ENCODE assay signal across 11 mouse cellular contexts in genomic region chr14:43796069-43796904, GRCm38 (mm10). TPM values are rescaled to one million over a fixed set of nuclear protein-coding genes. Genes with fewer than 3 reads are reported as not detected.
A peak's percentile ranks its signal among the peaks of the same experiment; 100 is the strongest.
DNase-seq lines count a peak whose midpoint lies in the region; TF ChIP-seq lines count a peak whose summit lies in the region.
"Had no signal": no experiment of that assay in that cellular context is flagged by ENCODE, and none has a peak within 500 bp of the region (broad histone marks: within the 10 kb centered on the region; RNA-seq: fewer than 3 reads in every experiment).

No protein-coding gene starts in this region.

- TF ChIP-seq CTCF in heart, adult 2 months (IDR thresholded peaks at IDR 0.05) = no peak
- no peak for TF ChIP-seq CTCF in ES-Bruce4 (IDR thresholded peaks at IDR 0.05; ENCODE audit: low read depth, low read length)

- H3K36me3 ChIP-seq in heart, embryonic 10.5 days = no peaks in the 10 kb centered on the region
- H3K36me3 ChIP-seq in heart, adult 2 months (ENCODE audit: control insufficient read depth, insufficient read depth, low read length) = no peaks in the 10 kb centered on the region
- no peaks in the 10 kb centered on the region for H3K36me3 ChIP-seq in ES-Bruce4 (ENCODE audit: control insufficient read depth, insufficient read depth, low read length, poor library complexity, severe bottlenecking)
- H3K36me3 ChIP-seq in hindbrain, embryonic 10.5 days = no peaks in the 10 kb centered on the region
- H3K36me3 ChIP-seq in midbrain, embryonic 10.5 days = no peaks in the 10 kb centered on the region

- peaks cover 6% of the 10 kb centered on the region; the same call in 1 of the 2 replicates for H3K27me3 ChIP-seq in heart, embryonic 10.5 days (ENCODE audit: insufficient read depth, poor library complexity, severe bottlenecking)
- 0 out of 2 replicates have a peak, but pooled peaks cover 1% of the 10 kb centered on the region for H3K27me3 ChIP-seq in heart, adult 2 months (ENCODE audit: control insufficient read depth, insufficient read depth, low read length)
- no peaks in the 10 kb centered on the region for H3K27me3 ChIP-seq in ES-Bruce4 (ENCODE audit: control insufficient read depth, insufficient read depth, low read length, poor library complexity, severe bottlenecking)
- no peaks in the 10 kb centered on the region for H3K27me3 ChIP-seq in hindbrain, embryonic 10.5 days (ENCODE audit: insufficient read depth, poor library complexity, severe bottlenecking)
- H3K27me3 ChIP-seq in midbrain, embryonic 10.5 days (ENCODE audit: low read depth, poor library complexity, severe bottlenecking) = no peaks in the 10 kb centered on the region

- H3K79me2 ChIP-seq in heart, adult 2 months (replicated peaks; ENCODE audit: control insufficient read depth, insufficient read depth, low read length) = no peaks in the 10 kb centered on the region

- TF ChIP-seq POLR2A in heart, adult 2 months (IDR thresholded peaks at IDR 0.05; ENCODE audit: insufficient read depth, low read depth, low read length) = no peak
- TF ChIP-seq POLR2A in ES-Bruce4 (IDR thresholded peaks at IDR 0.05; ENCODE audit: insufficient read depth, low read length) = no peak

- DNase-seq in heart, embryonic 10.5 days (ENCODE audit: low spot score) = peak; percentile 67
- DNase-seq in heart, adult 2 months = no peak
- no peak for DNase-seq in hindbrain, embryonic 10.5 days (ENCODE audit: low spot score)
- DNase-seq in midbrain, embryonic 10.5 days (ENCODE audit: low spot score) = peak; percentile 9
- DNase-seq in cerebellum, adult 11-12 months = no peak
- DNase-seq in thymus, adult 18-20 months = no peak
- no peak for DNase-seq in lung, adult 18-20 months
- DNase-seq: kidney, postnatal 14 days had no signal

- intact Hi-C loops in heart, adult 2 months (cut with DNase I) = no loop called here

- H3K4me3 ChIP-seq in heart, embryonic 10.5 days = peak overlapping the region; percentile 47
- H3K4me3 ChIP-seq in heart, adult 2 months = no peak overlapping the region
- H3K4me3 ChIP-seq in ES-Bruce4 (ENCODE audit: low read depth, low read length) = peak overlapping the region; percentile 3; the same call in 1 of the 2 replicates
- peak overlapping the region; percentile 41 for H3K4me3 ChIP-seq in hindbrain, embryonic 10.5 days
- peak overlapping the region; percentile 41 for H3K4me3 ChIP-seq in midbrain, embryonic 10.5 days

- no peak overlapping the region for H3K27ac ChIP-seq in heart, embryonic 10.5 days
- H3K27ac ChIP-seq in heart, adult 2 months = no peak overlapping the region
- H3K27ac ChIP-seq in ES-Bruce4 (ENCODE audit: insufficient read depth, low read length) = no peak overlapping the region
- peak overlapping the region; percentile 67; the same call in 1 of the 2 replicates for H3K27ac ChIP-seq in hindbrain, embryonic 10.5 days
- H3K27ac ChIP-seq in midbrain, embryonic 10.5 days (replicated peaks) = no peak overlapping the region; the same call in 1 of the 2 replicates

- WGBS in heart, embryonic 10.5 days = 9% methylated on average over 14 of the region's 14 CpGs
- 22% methylated on average over 14 of the region's 14 CpGs for WGBS in heart, adult 2 months
- 18% methylated on average over 14 of the region's 14 CpGs for WGBS in hindbrain, embryonic 10.5 days
- WGBS in midbrain, embryonic 10.5 days = 17% methylated on average over 14 of the region's 14 CpGs

- no peak for TF ChIP-seq EP300 in heart, adult 2 months (IDR thresholded peaks at IDR 0.05; ENCODE audit: insufficient read depth, low read depth, low read length)
- TF ChIP-seq EP300 in ES-Bruce4 (IDR thresholded peaks at IDR 0.05; ENCODE audit: insufficient read depth, low read depth, low read length) = no peak

- no peak overlapping the region for H3K9ac ChIP-seq in heart, adult 2 months (ENCODE audit: low read depth, low read length)
- no peak overlapping the region for H3K9ac ChIP-seq in ES-Bruce4 (ENCODE audit: low read depth, poor library complexity, severe bottlenecking)

- H3K4me1 ChIP-seq in heart, embryonic 10.5 days = peaks cover 7% of the 10 kb centered on the region; the same call in 1 of the 2 replicates
- H3K4me1 ChIP-seq in heart, adult 2 months (ENCODE audit: control insufficient read depth, insufficient read depth, low read length) = no peaks in the 10 kb centered on the region
- no peaks in the 10 kb centered on the region for H3K4me1 ChIP-seq in ES-Bruce4 (ENCODE audit: control insufficient read depth, insufficient read depth, low read length)
- peaks cover 12% of the 10 kb centered on the region for H3K4me1 ChIP-seq in hindbrain, embryonic 10.5 days (replicated peaks)
- H3K4me1 ChIP-seq in midbrain, embryonic 10.5 days = peaks cover 10% of the 10 kb centered on the region

- H3K9me3 ChIP-seq in heart, embryonic 10.5 days = no peaks in the 10 kb centered on the region
- H3K9me3 ChIP-seq in ES-Bruce4 (replicated peaks; ENCODE audit: control insufficient read depth, insufficient read depth, low read length, poor library complexity, severe bottlenecking) = no peaks in the 10 kb centered on the region
- H3K9me3 ChIP-seq in hindbrain, embryonic 10.5 days = no peaks in the 10 kb centered on the region
- H3K9me3 ChIP-seq in midbrain, embryonic 10.5 days (replicated peaks) = no peaks in the 10 kb centered on the region

RNA-seq across cellular contexts. Expression of gene Gm8180, which starts 11.7 kb away (rescaled TPM):
- polyA plus RNA-seq in heart, embryonic 10.5 days (2016; fragmentation: Nextera tagmentation; extraction: Ambion mirVana) = not detected in 2 replicates
- not detected for total RNA-seq in heart, adult 2 months (2021)
- polyA plus RNA-seq in heart, adult 2 months (2012; rRNA removed) = not detected in 2 replicates
- not detected in 2 replicates for polyA plus RNA-seq in ES-Bruce4 (2011; ENCODE audit: insufficient read depth, insufficient read length, low read depth, missing spikeins)
- polyA plus RNA-seq in hindbrain, embryonic 10.5 days (2016; fragmentation: Nextera tagmentation; extraction: Ambion mirVana) = not detected in 2 replicates
- polyA plus RNA-seq in midbrain, embryonic 10.5 days (2016; fragmentation: Nextera tagmentation; extraction: Ambion mirVana) = not detected in 2 replicates
- total RNA-seq: common myeloid progenitor, adult 5-6 weeks had no signal

RNA-seq across cellular contexts. Expression of gene Gm6526, which starts 48.6 kb away (rescaled TPM):
- polyA plus RNA-seq in heart, embryonic 10.5 days (2016; fragmentation: Nextera tagmentation; extraction: Ambion mirVana) = 0.11 and 0.16 TPM in 2 replicates
- total RNA-seq in heart, adult 2 months (2021) = not detected
- polyA plus RNA-seq in heart, adult 2 months (2012; rRNA removed) = not detected in 2 replicates
- not detected in 2 replicates for polyA plus RNA-seq in ES-Bruce4 (2011; ENCODE audit: insufficient read depth, insufficient read length, low read depth, missing spikeins)
- not detected in 2 replicates for polyA plus RNA-seq in hindbrain, embryonic 10.5 days (2016; fragmentation: Nextera tagmentation; extraction: Ambion mirVana)
- not detected in 2 replicates for polyA plus RNA-seq in midbrain, embryonic 10.5 days (2016; fragmentation: Nextera tagmentation; extraction: Ambion mirVana)
- total RNA-seq: common myeloid progenitor, adult 5-6 weeks had no signal
- polyA plus RNA-seq: spleen, adult 2 months had no signal

Comparison
In these comparisons a context has a peak if more than half of its experiments do, and no peak if none do; other contexts are left out.
1. DNase-seq: peak in heart, embryonic 10.5 days (single experiment) and midbrain, embryonic 10.5 days (single experiment); none in heart, adult 2 months (0 of 2), hindbrain, embryonic 10.5 days (single experiment), cerebellum, adult 11-12 months (single experiment), thymus, adult 18-20 months (0 of 2) and lung, adult 18-20 months (0 of 2).